Mouse (Mus musculus): ENCODE data around the gene Fgb.

Gene Fgb

DNA sequence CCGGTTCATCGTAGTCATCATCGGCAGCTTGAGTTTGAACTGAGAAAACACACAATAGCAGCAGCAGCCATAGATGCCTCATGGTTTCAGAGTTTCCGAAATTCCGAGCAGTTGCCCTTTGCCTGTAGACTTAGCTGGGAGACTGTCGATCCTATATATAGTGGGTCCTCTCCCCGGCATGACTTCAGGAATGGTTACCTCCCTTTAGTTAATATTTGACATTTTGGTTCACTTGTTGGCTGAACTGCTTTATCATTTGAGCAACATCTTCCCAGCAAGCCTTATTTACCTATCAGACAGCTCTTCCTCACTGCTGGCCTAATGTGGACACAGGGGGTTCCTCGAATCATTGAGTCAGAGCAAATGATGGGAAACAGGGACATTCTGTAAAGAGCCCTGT is at the start of gene Fgb:
Gene Fgb, minus strand, starts transcription at position 184 of the 400 bp plus-strand sequence.
- no peak for DNase-seq (ENCODE audit: low read depth, low spot score)

DNA sequence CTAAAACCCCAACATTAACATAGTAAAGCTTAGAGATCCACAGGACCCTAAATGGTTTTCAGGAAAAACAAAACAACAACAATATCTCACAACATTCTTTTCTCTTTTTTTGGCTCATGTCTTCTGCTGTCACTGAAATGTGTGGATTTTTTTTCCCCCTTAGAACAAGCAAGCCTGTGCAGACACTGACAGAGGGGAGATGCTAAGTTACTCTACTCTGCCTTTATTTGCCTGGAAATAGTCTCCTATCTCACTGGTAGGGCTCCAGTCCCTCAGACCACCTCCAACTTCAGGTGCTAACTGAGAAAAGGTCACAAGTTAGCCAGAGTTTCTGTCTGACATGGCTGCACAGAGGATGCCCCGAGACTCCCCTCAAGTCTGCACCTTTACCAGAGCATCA is 49.5 kb upstream of the Fgb start:
- no peak for DNase-seq (ENCODE audit: low read depth, low spot score)

DNA sequence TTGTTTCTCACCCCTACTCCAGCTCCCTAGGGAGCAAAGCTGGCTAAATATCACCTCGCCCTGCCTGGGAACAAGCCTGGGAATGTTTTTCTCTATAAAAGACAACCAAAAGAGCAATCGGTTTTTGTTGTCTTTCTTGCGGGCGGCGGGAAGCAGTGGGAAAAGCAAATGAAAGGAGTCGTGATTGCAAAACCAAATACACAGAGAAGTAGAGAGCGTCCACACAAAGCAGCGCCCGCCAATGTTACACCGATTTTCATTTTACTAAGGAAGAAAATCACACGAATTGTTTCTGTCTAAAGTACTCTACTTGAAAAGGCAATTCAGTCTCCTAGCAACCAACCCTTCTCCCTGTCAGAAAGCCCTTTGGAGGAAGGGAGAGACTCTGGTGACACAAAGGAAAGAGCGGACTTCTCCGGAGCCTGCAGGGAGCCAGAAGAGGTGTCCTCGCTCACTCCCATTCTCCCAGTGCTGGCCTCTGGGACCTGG is 48.9 kb upstream of the Fgb start:
- DNase-seq (ENCODE audit: low read depth, low spot score), result no peak

DNA sequence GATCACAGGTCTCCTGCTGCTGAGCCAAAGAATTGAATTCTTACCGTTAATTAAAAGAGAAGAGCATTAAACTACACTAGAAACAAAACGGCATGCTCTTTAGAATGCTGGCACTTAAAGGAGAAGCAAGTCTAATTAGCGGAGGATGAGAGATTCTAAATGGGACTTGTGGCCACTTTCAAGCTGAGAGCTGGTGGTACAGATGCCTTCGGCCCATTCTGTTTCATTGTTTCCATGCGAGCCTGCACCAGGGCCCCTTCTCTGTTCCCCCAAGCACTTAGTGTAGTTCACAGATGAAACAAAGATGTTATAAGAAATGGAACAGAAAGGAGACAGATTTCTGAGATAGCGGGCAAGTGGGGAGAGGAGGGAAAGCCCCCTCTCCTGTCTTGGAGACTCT is 47.9 kb upstream of the Fgb start:
- no peak for DNase-seq (ENCODE audit: low read depth, low spot score)

DNA sequence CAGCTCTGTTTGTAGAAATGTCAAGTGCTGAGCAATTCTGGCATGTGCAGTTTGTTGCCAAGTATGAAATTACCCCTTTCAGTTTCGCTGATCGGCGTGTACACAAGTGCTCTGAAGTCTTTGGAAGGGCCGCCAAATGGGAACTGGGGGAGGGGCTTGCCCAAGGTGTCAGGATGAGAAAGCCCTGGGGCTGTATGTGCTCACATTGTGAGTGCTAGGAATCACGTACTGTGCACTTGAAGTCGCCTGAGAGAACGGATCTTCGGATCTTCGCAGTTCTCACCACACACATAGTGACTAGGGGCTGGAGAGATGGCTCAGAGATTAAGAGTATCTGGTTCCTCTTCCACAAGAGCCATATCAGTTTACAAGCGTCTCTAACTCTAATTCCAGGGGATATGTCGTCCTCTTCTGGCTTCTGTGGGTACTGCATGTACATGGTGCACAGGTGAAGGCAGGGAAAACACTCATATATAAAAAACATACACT is 30.9 kb upstream of the Fgb start:
- DNase-seq (ENCODE audit: low read depth, low spot score), result peak; percentile 54

DNA sequence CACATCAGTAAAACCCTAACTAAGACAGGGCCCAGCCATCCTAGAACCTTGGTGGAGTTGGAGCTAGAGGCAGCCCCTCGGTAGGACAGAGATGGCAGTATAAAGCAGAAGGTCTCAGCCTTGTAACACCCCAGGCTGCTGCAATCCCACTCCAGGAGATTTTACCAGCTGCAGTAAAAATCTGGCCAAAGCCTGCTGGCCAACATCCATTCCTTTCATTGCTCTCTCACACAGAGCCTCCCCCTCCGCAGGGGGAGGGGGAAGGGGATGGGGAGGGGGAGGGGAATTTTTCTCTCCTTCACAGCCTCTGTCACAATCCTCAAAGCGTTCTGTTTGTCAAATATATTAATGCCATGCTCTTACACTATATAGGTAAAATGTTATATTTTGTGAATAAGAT is 26.9 kb upstream of the Fgb start:
- no peak for DNase-seq (ENCODE audit: low read depth, low spot score)

DNA sequence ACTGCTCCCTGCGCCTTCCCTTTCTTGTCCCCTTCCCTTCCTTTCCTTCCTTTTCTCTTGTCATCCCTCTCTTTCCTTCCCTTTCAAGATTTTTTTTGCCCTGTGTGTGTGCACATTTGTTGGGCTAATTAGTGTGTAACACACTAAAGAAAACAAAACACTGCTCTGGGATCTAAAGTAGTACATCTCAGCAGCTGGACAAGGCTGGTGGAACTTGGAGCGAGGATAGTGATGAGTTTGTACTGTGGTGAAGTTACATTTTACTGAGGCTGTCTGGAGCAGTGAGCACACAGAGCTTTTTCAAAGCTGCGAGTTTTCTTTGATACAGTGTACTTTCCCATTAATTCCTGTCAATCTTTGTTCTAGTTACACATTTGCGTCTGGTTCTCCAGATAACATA is 20.6 kb upstream of the Fgb start:
- DNase-seq (ENCODE audit: low read depth, low spot score), result no peak

DNA sequence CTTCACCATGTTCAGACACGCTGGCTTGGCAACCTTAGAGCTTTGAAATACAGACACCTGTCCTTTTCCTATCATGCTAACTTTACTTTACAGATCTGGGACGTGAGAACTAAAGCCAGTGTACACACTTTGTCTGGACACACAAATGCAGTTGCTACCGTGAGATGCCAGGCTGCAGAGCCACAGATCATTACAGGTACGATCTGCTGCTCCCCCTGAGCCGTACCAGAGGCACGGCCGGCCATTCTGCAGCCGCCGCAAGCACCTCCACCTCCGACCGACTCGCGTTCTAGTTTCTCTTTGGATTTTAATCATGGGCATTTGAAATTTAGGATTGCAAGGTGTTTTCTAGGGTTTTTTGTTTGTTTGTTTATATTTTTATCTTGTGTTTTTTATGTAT is 19.2 kb upstream of the Fgb start:
- DNase-seq (ENCODE audit: low read depth, low spot score), result no peak

DNA sequence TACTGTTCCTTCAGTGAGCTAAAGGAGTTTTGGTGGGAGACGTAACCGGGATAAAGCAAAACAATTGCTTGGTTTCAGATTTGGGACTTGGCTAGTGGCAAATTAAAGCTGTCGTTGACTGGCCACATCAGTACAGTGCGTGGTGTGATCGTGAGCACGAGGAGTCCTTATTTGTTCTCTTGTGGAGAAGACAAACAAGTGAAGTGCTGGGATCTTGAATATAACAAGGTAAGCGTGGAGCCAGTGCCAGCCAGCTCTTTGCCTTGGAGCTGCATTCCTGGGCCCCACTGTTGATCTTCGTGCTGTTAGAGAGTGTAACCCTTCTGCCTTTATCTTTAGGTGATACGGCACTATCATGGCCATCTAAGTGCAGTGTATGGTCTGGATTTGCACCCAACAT is 18.3 kb upstream of the Fgb start:
- DNase-seq (ENCODE audit: low read depth, low spot score), result no peak

DNA sequence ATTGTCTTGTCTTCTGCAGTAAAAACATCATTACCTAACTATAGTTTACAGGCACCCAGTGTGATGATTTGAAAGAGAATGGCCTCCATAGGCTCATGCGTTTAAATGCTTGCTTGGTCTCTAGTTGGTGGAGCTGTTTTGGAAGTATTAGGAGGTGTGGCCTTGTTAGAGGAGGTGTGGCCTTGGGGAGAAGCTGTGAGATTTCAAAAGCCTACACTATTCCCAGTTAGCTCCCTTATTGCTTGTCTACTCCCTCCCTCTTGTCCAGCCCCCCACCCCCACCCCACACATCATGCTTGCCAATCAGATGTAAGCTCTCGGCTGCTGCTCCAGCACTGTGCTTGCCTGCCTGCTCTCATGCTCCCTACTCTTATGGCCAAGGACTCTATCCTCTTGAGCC is 7.4 kb upstream of the Fgb start:
- DNase-seq (ENCODE audit: low read depth, low spot score), result no peak

DNA sequence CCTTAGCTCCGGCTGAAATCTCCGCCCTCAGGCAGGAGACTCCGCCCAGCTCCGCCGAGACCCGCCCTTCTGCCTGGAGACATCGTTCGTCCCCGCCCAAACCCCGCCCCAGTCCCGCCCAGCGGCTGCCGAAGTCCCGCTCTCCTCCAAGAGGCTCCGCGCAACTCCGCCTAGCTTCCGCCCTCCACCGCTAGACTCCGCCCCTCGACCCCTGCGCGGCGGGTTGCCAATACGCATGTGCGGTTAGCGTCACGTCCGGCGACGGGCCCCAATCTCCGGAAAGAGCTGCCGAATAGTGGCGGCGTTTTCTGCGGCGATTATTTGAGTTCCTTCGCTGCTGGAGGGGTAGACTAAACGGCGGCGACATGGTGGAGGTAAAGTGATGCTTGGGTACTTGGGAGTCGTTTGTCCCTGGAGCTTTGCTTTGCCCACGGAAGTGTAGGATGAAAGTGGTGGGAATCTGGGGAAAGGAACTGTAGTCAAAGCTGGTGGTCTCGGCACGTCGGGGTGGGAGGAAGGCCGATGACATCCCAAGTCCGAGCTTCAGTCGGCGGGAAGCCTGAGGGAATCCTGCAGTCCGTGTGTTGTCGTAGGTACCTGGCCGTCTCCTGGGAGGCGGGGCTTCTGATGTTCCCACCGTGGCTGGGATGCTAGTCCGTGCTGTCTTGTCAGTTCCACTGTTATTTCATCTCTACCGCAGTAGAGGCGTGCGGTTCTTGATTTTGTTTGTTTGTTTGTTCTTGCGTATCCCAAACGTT is 5.8 kb upstream of the Fgb start, which contains the start of gene Plrg1:
Gene Plrg1, plus strand, starts transcription at position 242 of the 758 bp plus-strand sequence.
- DNase-seq (ENCODE audit: low read depth, low spot score), result peak; percentile 97

DNA sequence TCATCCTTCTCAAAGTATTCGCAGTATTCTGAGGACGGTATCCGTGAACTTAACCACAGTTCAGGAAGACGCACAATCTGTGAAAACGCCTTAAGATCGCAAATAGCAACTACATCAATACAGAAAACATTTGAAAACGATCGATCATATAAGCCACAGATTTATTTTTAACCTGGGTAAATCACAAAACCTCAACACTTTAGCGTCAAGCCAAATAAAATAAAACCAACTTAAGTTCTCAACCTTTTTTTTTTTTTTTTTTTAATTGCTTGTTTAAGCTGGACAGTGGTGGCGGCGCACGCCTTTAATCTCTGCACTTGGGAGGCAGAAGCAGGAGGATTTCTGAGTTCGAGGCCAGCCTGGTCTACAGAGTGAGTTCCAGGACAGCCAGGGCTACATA is 5.1 kb upstream of the Fgb start:
- no peak for DNase-seq (ENCODE audit: low read depth, low spot score)

DNA sequence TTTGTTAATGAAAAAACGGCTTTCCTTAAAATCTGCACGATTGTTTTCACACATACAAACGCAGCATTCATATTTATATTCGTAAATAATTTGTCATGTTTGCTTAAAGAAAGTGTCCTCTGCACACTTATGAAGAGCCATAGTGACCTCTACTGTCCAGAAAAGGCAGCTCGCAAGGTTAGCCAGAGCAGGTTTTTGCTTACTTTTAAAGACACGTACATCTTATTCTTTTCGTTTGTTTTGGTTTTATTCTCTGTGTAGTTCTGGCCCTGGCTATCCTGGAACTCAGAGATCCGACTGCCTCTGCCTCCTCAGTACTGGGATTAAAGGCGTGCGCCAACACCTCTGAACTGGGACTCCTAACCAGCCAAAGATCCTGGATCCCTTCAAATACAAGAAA is 4.1 kb upstream of the Fgb start:
- peak; percentile 17 for DNase-seq (ENCODE audit: low read depth, low spot score)

DNA sequence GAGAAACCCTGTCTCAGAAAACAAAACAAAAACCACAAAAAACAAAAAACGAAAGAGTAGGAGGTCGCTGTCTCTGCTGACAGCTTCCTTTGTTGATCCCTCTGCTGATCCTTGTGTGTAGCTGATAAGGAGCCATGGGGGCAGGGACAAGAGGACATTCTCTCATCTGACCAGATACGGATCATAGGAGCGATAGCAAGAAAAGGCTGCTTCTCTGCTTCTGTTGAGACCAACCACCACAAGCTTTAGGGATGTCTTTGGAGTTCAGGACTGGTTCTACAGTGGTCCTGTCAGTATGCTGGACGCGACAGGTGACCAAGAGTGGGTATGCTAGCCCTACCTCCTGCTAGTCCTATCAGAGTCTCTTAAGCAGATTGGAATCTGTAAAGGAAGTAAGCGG is 3.5 kb upstream of the Fgb start:
- DNase-seq (ENCODE audit: low read depth, low spot score), result no peak

DNA sequence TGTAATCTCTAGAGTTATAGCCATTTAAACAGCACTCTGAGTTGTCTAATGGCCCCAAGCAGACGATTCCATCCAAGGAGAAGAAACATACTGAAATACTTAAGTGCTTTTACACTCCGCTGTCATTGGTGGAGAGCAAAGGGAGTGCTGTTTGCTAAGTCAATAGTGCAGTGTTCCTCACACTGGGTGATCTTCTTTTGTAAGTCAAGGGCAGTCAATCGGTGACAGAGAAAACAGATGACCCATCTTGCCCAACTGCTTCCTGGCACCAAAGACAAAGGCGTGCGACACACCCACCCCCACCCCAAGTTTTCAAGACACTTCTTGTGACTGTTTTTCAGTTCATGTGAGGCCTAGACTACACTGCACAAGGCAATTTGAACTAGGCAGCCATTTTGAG is 2.4 kb upstream of the Fgb start:
- no peak for DNase-seq (ENCODE audit: low read depth, low spot score)

DNA sequence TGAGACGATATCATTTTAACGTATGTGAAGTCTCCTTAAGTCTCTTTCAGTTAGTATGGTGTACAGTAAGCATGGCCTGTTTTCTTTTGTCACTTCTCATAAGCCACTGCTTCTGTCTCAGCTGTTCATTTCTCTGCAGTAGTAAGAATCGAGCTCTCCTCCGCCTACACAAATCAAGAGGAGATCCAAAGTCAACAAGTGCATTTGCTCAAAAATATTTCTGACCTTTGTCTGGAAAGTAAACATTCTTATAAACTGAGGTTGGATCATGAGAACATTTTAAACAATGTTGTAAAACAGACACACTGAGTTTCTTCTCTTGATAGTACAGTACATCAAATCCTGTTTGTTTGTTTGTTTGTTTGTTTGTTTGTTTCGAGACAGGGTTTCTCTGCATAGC is 998 bp upstream of the Fgb start:
- DNase-seq (ENCODE audit: low read depth, low spot score), result no peak

DNA sequence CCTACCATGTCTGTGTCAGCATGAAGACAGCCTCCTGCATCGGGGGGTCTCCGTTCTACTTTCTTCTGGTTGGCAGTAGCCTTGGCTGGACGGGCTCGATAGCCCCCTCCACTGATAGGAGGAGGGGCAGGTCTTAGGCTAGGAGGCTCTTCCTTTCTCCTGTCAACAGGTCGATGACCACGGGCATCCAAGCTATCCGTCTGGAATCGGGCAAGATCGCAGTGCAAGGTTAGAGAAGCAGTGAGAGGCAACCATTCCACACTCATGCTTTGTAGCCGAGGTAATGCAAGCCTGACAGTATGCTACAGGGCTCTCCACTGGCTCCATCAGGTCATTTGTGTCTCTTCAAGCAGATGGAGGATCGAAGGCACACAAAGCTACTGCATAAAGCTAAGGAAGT is 3.0 kb downstream of the Fgb start:
- no peak for DNase-seq (ENCODE audit: low read depth, low spot score)

DNA sequence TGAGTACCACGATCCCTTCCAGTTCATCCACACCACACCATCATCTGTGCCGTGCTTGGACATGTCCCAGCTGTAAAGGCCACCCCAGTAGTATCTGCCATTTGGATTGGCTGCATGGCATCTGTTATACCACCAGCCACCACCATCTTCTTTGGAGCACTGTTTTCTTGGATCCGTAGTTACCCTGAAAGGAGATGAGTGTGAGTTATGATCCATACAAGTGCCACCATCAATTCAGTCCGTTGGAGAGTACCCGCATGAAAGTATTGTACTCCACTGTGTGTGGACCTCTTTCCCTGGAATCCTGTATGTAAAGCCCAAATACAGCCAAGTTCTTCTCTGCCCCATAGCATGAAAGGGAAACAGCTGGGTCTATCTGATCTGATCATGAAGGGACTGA is 7.2 kb downstream of the Fgb start:
- DNase-seq (ENCODE audit: low read depth, low spot score), result no peak

DNA sequence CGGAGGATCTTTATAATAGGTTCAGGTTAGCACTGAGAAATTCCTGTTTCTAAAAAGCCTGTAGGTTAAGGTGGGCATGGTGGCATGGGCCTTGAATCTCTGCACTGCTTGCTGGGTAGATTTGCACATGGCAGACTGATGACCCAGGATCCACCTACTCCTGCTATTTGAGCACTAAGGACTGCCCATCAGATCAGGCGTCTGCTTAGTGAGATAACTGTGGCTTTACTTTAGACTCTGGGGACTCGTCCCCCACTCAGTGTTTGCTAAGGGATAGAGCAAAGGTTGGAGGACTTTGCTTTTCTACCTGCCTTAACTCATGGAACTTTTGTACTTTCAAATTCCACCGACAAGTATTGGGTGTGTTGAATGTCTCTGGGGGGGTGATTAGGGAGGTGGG is 10.0 kb downstream of the Fgb start:
- DNase-seq (ENCODE audit: low read depth, low spot score), result no peak

DNA sequence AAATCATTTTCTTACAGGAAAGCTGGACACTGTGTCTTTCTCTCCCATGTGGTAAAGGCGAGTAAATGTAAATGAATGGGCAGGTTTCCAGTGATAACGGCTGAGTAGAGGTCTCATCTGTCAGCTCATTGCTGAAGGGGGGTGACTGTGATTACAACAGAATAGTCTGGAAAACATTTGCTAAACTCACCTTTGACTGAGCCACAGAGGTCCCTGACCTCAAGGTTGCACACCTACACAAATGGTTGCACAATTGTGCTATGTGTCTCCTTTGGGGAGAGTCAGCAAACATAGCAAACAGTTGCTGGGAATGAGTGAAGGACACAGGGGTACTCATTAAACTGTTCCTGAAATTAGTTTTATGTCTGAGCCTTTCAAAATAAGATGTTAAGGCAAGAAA is 10.8 kb downstream of the Fgb start:
- no peak for DNase-seq (ENCODE audit: low read depth, low spot score)

DNA sequence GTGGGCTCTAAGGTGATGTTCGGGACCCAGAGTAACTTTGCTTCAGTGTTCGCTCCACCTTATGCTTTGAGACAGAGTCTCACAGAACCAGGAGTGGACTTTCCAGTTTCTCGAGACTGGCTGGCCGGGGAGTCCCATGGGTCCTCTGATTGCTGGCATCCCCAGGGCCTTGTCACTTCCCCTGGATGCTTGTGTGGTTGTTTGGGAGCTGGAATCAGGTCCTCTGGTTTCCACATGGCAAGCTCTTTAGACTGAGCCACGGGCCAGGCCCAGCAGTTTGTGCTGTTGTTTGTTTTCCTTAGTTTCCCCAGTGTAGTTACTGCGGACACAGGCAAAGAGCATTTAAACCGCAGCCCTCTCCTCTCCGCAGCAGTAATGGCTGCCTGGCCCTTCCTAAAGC is 15.9 kb downstream of the Fgb start:
- DNase-seq (ENCODE audit: low read depth, low spot score), result no peak

DNA sequence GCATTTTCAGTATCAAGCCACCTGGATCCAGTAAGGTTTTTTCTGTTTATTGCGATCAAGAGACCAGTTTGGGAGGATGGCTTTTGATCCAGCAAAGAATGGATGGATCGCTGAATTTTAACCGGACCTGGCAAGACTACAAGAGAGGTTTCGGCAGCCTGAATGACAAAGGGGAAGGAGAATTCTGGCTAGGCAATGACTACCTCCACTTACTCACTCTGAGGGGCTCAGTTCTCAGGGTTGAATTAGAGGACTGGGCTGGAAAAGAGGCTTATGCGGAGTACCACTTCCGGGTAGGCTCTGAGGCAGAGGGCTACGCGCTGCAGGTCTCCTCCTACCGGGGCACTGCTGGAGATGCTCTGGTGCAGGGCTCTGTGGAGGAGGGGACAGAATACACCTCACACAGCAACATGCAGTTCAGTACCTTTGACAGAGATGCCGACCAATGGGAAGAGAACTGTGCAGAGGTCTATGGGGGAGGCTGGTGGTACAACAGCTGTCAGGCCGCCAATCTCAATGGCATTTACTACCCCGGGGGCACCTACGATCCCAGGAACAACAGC is 16.8 kb downstream of the Fgb start:
- DNase-seq (ENCODE audit: low read depth, low spot score), result no peak

DNA sequence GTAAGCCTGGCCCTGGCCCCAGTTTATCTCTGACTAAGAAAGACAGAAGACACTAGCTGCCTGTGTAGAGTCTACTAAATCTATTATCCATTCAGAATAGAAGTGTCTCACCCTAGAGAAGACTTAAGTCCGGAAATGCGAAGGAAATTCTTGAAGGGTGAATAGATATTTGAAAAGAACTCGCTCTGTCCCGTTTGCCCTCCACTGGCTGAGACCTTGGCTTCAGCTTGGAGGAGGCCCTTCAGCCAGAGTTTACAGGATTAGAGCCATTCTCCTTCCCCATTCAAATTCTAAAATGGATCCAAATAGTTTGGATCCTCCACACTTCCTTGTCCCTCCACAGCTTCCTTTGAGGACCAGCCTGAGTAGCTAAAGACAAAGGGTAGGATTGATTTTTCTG is 19.3 kb downstream of the Fgb start:
- DNase-seq (ENCODE audit: low read depth, low spot score), result no peak

All from embryo, embryonic 11.5 days (tissue).